Mouse (Mus musculus) c-Kit-positive CD71-positive TER-119-negative erythroid progenitor cells, embryonic 14.5 days (primary cell): ENCODE measurements around the gene Btbd35f5.
"Not testable (repeated sequence)": the region's sequence is repeated elsewhere in the genome, so short reads cannot be mapped to it uniquely, and the experiment has no call there.

Experiments
- DNase-seq: peaks from one replicate; pipeline ENCODE4 v3.0.0-alpha.2; 2013; ENCODE audit warnings: low read depth

The Btbd35f5 gene

GRCm38 (mm10) chrX:32973597-32973996, at the start of gene Btbd35f5:
Gene Btbd35f5, plus strand, starts transcription at chrX:32973897.
- not testable (repeated sequence) for DNase-seq

- DNase-seq = not testable (repeated sequence)
Measured at GRCm38 (mm10) chrX:32941468-32941867, 32.2 kb upstream of the Btbd35f5 start, which contains the start of gene Gm21789. Gene Gm21789, plus strand, starts transcription at chrX:32941768.
